Mouse (Mus musculus): ENCODE results near the gene Braf.

DNA sequence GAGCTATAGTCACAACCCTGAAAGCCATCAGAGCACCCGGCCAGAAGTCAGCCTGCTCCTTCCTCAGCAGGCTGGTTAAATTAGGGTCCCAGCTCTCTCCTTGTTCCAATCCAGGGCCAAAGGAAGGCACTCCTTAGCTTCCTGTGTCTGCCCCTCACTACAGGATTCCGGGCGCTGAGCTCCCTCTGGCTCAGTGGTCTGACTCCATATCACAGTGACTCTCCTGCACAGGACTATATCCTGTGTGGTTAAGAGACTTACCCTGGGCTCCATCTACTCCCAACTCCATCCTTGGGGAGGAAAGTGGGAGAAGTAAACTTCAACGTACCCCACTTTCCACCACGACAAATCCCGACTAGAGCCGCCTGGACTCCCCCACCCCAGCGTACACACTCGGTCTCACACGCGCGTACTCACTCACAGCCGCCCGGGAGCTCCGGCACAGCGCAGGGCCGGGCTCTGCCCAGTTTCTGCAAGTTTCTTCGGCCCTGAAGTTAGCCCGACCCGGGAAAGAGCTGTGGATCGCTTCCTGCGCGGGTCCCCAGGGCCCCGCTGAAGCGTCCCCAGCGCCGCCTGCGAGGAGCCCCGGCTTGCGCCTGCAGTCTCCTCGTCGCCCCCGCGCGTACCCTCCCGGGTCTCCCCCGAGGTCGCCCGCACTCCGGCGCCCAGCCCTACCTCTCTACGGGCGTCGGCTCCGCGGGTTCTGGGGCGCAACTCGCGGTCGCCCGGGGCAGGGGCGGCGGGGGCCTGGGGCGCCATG lies 168.2 kb downstream of the Braf start:
- TF ChIP-seq CTCF (IDR thresholded peaks at IDR 0.05; ENCODE audit: extremely low read depth, insufficient read length, insufficient replicate concordance, low read depth, low read length) (no peak), POLR2A (IDR thresholded peaks at IDR 0.05; ENCODE audit: low read depth, low read length) (no peak)
